Mouse (Mus musculus): Measurements from ENCODE around the gene Polrmt.

The Polrmt gene

DNA sequence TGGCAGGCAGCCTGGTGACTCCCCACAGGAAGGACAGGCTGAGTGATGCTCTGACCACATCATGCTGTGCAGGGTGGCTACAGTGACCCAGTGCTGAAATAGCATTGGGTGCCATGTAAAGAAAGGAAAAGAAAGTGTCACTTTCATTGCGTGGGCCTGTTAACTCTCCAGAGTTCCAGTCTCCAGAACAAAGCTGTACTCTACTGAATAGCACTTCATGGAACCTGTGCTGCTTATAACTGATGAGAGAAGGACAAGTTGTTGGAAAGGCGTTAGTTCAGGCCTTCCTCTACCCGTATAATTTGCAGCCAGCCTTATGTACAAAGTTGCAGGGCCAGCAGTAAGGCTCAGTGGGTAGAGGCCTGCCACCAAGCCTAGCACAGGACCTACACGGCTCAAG, 57.7 kb downstream of the Polrmt start, which contains the start of gene Gzmm:
Gzmm (plus strand) TSS at position 301 of the 400 bp plus-strand sequence.
- in situ Hi-C loops (cut with MboI, MseI), result loop anchor here (25.0 kb wide), 1 partner anchor 1101 kb away; the partner anchor contains the start of gene Syde1

DNA sequence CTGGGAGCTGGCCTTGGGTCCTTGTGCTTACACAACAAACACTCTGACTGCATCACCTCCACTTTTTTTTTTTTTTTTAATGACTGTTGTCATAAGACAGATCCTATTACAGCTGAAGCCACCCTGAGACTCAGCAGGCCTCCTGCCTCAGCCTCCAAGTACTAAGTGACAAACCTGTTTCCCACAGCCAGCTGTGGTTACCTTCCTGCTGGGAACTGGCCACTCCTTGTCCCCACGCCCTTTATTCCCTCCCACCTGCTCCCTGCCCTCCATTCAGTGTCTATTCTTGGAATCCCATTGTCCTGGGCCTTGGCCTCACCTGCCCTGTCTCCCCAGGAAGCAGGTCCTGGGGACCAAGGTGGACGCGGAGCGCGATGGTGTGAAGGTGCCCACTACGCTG, 58.9 kb downstream of the Polrmt start:
- in situ Hi-C loops (cut with MboI, MseI), result loop anchor here (25.0 kb wide), 1 partner anchor 1100 kb away; the partner anchor contains the start of gene Syde1

DNA sequence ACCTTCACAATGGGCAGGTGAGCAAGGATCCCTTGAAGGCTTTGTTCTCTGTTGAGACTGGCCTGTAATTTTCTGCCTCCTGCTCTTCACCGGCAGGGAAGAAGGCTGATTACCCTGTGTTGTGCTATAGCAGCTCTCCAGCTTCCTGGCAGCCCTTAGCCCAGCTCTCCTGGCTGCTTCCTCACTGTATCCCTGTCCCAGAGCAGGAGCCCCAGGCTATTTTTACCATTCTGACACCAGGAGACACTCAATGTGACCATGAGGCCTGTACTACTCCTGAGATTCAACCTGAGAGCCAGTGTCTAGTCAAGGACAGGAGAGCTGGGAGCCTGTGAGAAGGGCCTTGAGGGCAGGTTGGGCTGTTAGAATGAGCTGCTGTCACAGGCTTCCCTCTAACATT, 59.7 kb downstream of the Polrmt start:
- in situ Hi-C loops (cut with MboI, MseI), result loop anchor here (25.0 kb wide), 1 partner anchor 1099 kb away; the partner anchor contains the start of gene Syde1

DNA sequence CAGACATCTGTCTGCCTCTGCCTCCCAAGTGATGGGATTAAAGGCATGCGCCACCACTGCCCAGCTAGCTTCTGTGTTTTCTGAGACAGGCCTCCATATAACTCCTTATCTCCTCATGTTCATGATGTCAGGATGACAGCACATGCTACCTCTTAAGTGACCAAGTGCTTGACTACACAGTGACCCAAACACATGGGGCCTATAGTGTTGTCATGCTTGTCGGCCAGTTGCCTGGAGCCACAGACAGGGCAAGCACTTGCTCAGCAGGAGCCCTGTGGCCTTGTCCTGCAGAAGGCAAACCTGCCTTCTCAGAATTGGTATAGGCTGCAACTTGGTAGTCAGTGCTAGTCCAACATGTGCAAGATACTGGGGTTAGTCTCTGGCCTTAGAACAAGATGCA, 60.2 kb downstream of the Polrmt start:
- in situ Hi-C loops (cut with MboI, MseI), result loop anchor here (25.0 kb wide), 1 partner anchor 1099 kb away; the partner anchor contains the start of gene Syde1

All from T-helper 2 cell (primary cell).